Mouse (Mus musculus) lung, adult 2 months (tissue): ENCODE results near the gene Phf3.

Source experiments
- CTCF ChIP-seq: fragments of 200-500 bp; IDR thresholded peaks from 2 replicates; pipeline ENCODE4 v1.5.1; 2011; ENCODE audit warnings: mild to moderate bottlenecking, low read length, control low read depth; ENCODE audit not compliant: insufficient read depth
- POLR2A ChIP-seq: fragments of 200-500 bp; IDR thresholded peaks from 2 replicates; pipeline ENCODE4 v1.6.1; 2011; ENCODE audit warnings: low read depth, mild to moderate bottlenecking, control low read depth, low read length, borderline replicate concordance; ENCODE audit errors: extremely low read depth

DNA sequence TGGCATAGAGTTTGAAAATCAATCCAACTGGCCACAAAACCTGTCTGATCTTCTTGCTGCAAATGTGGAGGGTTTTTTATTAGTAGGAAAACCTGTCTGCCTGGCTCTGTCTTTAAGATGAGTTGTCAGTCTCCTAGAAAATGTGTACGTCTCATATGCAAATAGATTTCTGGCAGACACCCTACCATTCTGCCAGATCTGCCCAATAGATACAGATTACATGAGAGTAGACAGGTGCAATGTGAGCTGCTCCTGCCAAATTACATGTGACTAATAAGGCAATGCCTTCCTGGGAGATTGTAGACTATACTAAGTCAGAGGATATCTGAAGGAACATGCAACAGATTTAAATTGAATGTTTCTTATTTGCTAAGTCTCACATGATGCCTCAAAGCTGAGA, 83.5 kb downstream of the Phf3 start:
- TF ChIP-seq CTCF (no peak), POLR2A (no peak)
